Mouse (Mus musculus) layer of hippocampus, adult 9-10 months (tissue): ENCODE data around the gene Thrap3.
"Not testable (repeated sequence)": the region's sequence is repeated elsewhere in the genome, so short reads cannot be mapped to it uniquely, and the experiment has no call there.

ENCODE experiments used
- DNase-seq: peaks from one replicate; pipeline ENCODE4 v3.0.0; 2022; ENCODE audit warnings: low spot score

The Thrap3 gene

GRCm38 (mm10) chr4:126219540-126219939 is 17.0 kb upstream of the Thrap3 start:
- not testable (repeated sequence) for DNase-seq

- DNase-seq: no peak
Measured at GRCm38 (mm10) chr4:126217771-126218170, 15.2 kb upstream of the Thrap3 start.

GRCm38 (mm10) chr4:126207081-126207480 is 4.5 kb upstream of the Thrap3 start:
- DNase-seq: no peak

GRCm38 (mm10) chr4:126205386-126205785 is 2.8 kb upstream of the Thrap3 start:
- DNase-seq: no peak

- no peak for DNase-seq
Measured at GRCm38 (mm10) chr4:126204661-126205230, 2.2 kb upstream of the Thrap3 start.

GRCm38 (mm10) chr4:126204016-126204415 is 1.5 kb upstream of the Thrap3 start:
- no peak for DNase-seq

GRCm38 (mm10) chr4:126203336-126203895 is 856 bp upstream of the Thrap3 start:
- no peak for DNase-seq

GRCm38 (mm10) chr4:126201514-126202302 is 852 bp downstream of the Thrap3 start:
- DNase-seq: no peak

- no peak for DNase-seq
Measured at GRCm38 (mm10) chr4:126200656-126201055, 1.9 kb downstream of the Thrap3 start.

GRCm38 (mm10) chr4:126200036-126200435 is 2.5 kb downstream of the Thrap3 start:
- DNase-seq: no peak

GRCm38 (mm10) chr4:126199556-126199955 is 3.0 kb downstream of the Thrap3 start:
- DNase-seq: no peak

GRCm38 (mm10) chr4:126197485-126197884 is 5.1 kb downstream of the Thrap3 start:
- DNase-seq: no peak

- DNase-seq: no peak
Measured at GRCm38 (mm10) chr4:126194916-126195315, 7.6 kb downstream of the Thrap3 start.

- no peak for DNase-seq
Measured at GRCm38 (mm10) chr4:126194216-126194615, 8.3 kb downstream of the Thrap3 start.

GRCm38 (mm10) chr4:126190636-126191035 is 11.9 kb downstream of the Thrap3 start:
- DNase-seq: no peak

GRCm38 (mm10) chr4:126187096-126187495 is 15.5 kb downstream of the Thrap3 start:
- DNase-seq: no peak

- no peak for DNase-seq
Measured at GRCm38 (mm10) chr4:126183034-126183433, 19.5 kb downstream of the Thrap3 start.

- no peak for DNase-seq
Measured at GRCm38 (mm10) chr4:126181170-126181957, 21.2 kb downstream of the Thrap3 start.

GRCm38 (mm10) chr4:126175980-126176379 is 26.6 kb downstream of the Thrap3 start:
- DNase-seq: not testable (repeated sequence)

GRCm38 (mm10) chr4:126173800-126174199 is 28.8 kb downstream of the Thrap3 start:
- no peak for DNase-seq

GRCm38 (mm10) chr4:126170737-126171136 is 31.8 kb downstream of the Thrap3 start:
- DNase-seq: not testable (repeated sequence)

GRCm38 (mm10) chr4:126168851-126169250 is 33.7 kb downstream of the Thrap3 start:
- no peak for DNase-seq
